Comparison of ENCODE assay signal across 8 mouse cellular contexts in the genomic region with DNA sequence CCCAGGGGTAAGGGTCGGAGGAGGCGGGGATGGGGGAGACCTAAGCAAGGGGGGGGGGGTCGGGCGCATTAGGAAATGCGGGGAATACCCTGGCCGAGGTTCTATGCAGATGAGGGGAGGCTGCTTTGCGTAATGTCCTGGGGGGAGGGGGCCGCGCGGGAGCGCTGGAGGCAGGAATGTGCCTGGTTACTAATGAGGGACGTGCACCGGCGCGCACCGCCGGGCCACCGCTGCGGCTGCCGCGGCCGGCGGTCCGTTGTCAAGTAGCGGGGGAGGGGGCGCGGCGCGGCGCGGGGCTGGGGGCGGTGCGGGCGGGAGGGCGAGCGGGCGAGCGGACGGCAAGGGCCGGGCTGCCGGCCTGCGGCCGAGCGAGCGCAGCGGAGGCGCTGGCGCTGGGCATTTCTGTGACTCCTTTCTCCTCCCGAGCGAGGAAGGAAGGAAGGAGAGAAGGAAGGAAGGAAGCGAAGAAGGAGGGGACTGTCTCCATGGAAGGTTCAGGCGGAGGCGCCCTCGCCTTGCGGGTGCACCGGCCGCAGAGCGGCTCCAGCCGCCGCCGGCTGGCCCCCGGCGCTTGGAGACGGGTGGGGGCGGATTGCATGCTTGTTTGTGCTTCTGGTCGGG. TPM values are rescaled to one million over a fixed set of nuclear protein-coding genes. Genes with fewer than 3 reads are reported as not detected.
A peak's percentile ranks its signal among the peaks of the same experiment; 100 is the strongest.
DNase-seq lines count a peak whose midpoint lies in the region; ATAC-seq and TF ChIP-seq lines count a peak whose summit lies in the region.

No protein-coding gene starts in this region.

- H3K27ac ChIP-seq in hindbrain, embryonic 15.5 days (replicated peaks) = peak overlapping the region; percentile 99
- peak overlapping the region; percentile 98 for H3K27ac ChIP-seq in small intestine, adult 2 months (ENCODE audit: insufficient read depth, low read depth, low read length)

- H3K4me3 ChIP-seq in hindbrain, embryonic 15.5 days = peak overlapping the region; percentile 95
- peak overlapping the region; percentile 83 for H3K4me3 ChIP-seq in small intestine, adult 2 months (ENCODE audit: low read depth, low read length)

- peak overlapping the region; percentile 95 for H3K9ac ChIP-seq in hindbrain, embryonic 15.5 days

- ATAC-seq in Patski = peak; percentile 24
- ATAC-seq in hindbrain, embryonic 15.5 days (ENCODE audit: low FRiP score, low read depth) = peak; percentile 52

- no peak for DNase-seq in Patski (ENCODE audit: low read depth, low spot score)
- peak; percentile 53 for DNase-seq in cerebellum, adult 8-10 months
- peak; percentile 71 for DNase-seq in gastrocnemius, adult 18-20 months (ENCODE audit: low spot score)
- DNase-seq in left cerebral cortex, adult 18-20 months (ENCODE audit: low spot score in 2 of 2) = peak; percentile 69 to 76
- DNase-seq in lung, postnatal 36 days = peak; percentile 85
- no peak for DNase-seq in c-Kit-positive CD71-positive TER-119-positive erythroid progenitor cells, embryonic 14.5 days (ENCODE audit: low spot score)

- peak overlapping the region; percentile 91 for H3K4me2 ChIP-seq in hindbrain, embryonic 15.5 days

- H3K36me3 ChIP-seq in hindbrain, embryonic 15.5 days = no peaks in the 10 kb centered on the region
- H3K36me3 ChIP-seq in small intestine, adult 2 months (ENCODE audit: control insufficient read depth, insufficient read depth, low read length) = no peaks in the 10 kb centered on the region

- TF ChIP-seq CTCF in Patski (IDR thresholded peaks at IDR 0.05) = no peak
- no peak for TF ChIP-seq CTCF in small intestine, adult 2 months (IDR thresholded peaks at IDR 0.05; ENCODE audit: extremely low read depth, insufficient read length, insufficient replicate concordance, low read depth, low read length)

- H3K27me3 ChIP-seq in Patski = no peaks in the 10 kb centered on the region
- no peaks in the 10 kb centered on the region; the same call in 1 of the 2 replicates for H3K27me3 ChIP-seq in hindbrain, embryonic 15.5 days
- H3K27me3 ChIP-seq in small intestine, adult 2 months (ENCODE audit: control insufficient read depth, insufficient read depth, low read length) = no peaks in the 10 kb centered on the region

- peak; percentile 6; the same call in 1 of the 2 replicates for TF ChIP-seq POLR2A in small intestine, adult 2 months (IDR thresholded peaks at IDR 0.05; ENCODE audit: low read depth, low read length)

- WGBS in hindbrain, embryonic 15.5 days = under 1% methylated on average over 58 of the region's 66 CpGs
- WGBS in small intestine, adult 2 months = 1% methylated on average over 57 of the region's 66 CpGs

- CTCF ChIA-PET in Patski (lab: Charles Lee) = no interaction called here

- POLR2A ChIA-PET in Patski (lab: Charles Lee) = interaction anchor here (0.8 kb wide), 1 partner anchor 341 kb away, joined by 3 read pairs; no protein-coding TSS in a partner anchor

- H3K4me1 ChIP-seq in hindbrain, embryonic 15.5 days (replicated peaks) = peaks cover 12% of the 10 kb centered on the region
- no peaks in the 10 kb centered on the region for H3K4me1 ChIP-seq in small intestine, adult 2 months (ENCODE audit: control insufficient read depth, insufficient read depth, insufficient read length, low read length)

- in situ Hi-C loops in Patski (cut with MboI; ENCODE audit: low pct_unique_long_range_greater_than_20kb) = loop anchor here (5.0 to 10.0 kb wide), 4 partner anchors 50 to 392 kb away; no protein-coding TSS in a partner anchor

- no peaks in the 10 kb centered on the region for H3K9me3 ChIP-seq in hindbrain, embryonic 15.5 days

RNA-seq across cellular contexts. Expression of gene Hivep2, which starts 1.1 kb away (rescaled TPM):
- polyA plus RNA-seq in Patski (2021) = 8.8 TPM
- total RNA-seq in gastrocnemius, adult 18-20 months (2021) = 10 to 100 TPM; 47.5 to 48.3 TPM
- polyA plus RNA-seq in hindbrain, embryonic 15.5 days (2015; fragmentation: Nextera tagmentation; extraction: Ambion mirVana) = 10.7 and 11.6 TPM in 2 replicates
- 100 to 1,000 TPM; 208 to 218 TPM for total RNA-seq in left cerebral cortex, adult 18-20 months (2021)
- polyA plus RNA-seq in small intestine, adult 2 months (2012; rRNA removed) = 2.0 and 4.2 TPM in 2 replicates

Comparison
In these comparisons a context has a peak if more than half of its experiments do, and no peak if none do; other contexts are left out.
1. DNase-seq: peak in cerebellum, adult 8-10 months (single experiment), gastrocnemius, adult 18-20 months (single experiment), left cerebral cortex, adult 18-20 months (2 of 2) and lung, postnatal 36 days (single experiment); none in Patski (single experiment) and c-Kit-positive CD71-positive TER-119-positive erythroid progenitor cells, embryonic 14.5 days (single experiment).